Mouse (Mus musculus) cerebellum, postnatal 25 days (tissue): ENCODE measurements around the gene Mrpl43.
"Not testable (repeated sequence)": the region's sequence is repeated elsewhere in the genome, so short reads cannot be mapped to it uniquely, and the experiment has no call there.

Experiments
- DNase-seq, 2 experiments: peaks; one replicate each; pipeline ENCODE4 v3.0.0; 2021; ENCODE audit warnings: mixed read lengths in 2 of 2

The Mrpl43 gene

DNA sequence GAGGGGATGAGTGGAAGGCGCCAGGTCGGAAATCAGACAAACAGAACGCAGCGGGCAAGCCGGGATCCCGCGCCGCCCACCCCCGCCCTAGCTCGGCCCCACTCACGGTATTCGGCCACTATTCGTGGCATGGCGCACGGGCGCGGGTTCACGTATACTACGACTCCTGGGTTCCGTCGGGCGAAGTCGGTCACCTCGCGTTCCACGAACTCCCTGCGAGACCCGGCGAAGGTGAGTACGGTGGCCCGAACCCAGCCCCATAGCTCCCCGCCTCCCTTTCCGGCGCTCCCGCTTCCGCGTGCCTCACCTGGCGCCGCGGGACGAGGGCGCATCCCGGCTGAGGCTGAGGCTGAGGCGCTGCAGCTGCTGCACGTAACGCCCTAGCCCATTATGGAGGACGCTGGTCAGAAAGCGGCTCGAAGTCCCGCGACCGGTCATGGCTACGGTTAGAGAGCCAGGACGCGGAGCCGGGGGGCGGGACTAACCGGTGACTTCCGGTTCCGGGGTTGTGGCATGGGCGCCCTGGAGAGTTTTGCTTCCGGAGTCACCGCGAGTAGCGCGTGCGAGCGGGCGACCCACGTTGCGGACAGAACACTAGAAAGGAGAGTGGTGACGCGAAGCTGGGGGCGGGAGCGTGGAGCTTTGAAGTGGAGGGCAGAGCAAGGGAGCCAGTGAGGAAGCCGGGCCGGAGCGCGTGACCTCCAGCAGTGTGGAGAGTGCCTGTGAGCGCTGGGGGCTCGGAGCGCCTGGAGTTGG, at the start of gene Mrpl43:
Gene Mrpl43, minus strand, starts transcription at position 486 of the 756 bp plus-strand sequence.
- DNase-seq = peak; percentile 98 to 99

DNA sequence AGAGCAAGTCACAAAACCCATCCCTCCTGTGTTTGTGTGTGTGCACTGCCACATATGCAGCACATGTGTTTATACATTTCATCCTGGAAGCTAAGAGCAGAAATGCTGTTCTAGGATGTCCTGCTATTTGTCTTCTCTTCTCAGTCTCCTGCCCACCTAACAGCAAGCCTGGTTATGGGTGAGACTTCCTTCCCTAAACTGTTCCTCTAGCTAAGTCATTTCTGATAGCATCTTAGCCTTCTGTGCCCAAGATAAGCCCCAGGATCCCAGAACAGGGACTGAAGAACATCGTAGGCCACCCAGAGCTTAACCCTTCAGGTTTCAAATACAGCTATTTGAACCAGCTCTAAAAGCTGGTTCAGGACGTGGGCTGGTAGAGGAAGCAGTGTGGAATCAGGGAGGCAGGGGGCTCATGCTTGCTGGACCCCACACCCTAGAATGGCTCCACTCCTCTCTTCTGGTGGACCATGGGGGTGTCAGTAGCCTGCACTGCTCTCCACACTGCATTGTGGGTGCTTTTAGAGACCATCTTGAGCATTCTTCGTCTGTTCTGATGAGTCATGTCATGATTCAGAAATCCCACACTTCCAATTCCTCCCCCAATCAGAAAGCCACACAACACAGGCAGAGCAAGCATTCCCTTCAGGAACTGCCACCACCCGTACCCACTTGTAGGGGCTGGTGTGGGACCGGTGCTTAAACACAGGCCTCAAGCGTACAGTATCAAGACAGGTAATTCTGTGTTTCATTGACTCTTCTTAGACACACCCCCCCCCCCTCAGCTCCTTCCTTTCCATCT, 48.8 kb upstream of the Mrpl43 start:
- no peak for DNase-seq

DNA sequence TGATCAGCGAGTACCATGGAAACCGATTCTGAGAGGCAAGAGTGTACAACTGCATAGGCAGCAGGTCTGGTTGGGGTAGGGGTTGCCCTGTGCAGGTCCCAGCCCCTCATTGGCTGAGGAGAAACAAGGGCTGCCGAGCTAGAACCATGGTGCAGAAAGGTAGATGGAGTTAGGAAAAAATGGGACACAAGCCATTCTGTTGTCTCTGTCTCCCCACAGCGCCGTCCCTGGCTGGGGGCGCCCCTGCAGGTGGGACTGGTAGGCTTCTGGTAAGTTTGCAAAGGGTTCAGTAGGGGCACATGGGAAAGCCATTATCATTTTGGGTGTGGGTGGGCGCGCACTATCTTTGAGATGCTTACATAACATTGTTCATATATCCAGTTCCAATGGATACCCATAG, 47.2 kb upstream of the Mrpl43 start:
- DNase-seq = no peak

DNA sequence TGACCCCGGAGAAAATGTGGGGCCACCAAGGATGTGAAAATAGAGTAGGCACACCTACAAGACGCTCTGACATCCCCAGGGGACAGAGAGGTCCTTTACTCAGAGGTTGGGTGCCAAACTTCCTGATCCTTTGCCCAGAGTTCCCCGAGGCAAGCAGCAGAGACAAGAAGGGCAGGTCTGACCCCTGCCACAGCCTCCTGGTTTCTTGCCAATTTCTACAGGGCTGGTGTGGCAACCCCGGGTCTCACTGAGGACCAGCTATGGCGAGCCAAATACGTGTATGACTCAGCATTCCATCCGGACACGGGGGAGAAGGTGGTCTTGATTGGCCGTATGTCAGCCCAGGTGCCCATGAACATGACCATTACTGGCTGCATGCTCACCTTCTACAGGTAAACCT, 43.3 kb upstream of the Mrpl43 start:
- no peak for DNase-seq

DNA sequence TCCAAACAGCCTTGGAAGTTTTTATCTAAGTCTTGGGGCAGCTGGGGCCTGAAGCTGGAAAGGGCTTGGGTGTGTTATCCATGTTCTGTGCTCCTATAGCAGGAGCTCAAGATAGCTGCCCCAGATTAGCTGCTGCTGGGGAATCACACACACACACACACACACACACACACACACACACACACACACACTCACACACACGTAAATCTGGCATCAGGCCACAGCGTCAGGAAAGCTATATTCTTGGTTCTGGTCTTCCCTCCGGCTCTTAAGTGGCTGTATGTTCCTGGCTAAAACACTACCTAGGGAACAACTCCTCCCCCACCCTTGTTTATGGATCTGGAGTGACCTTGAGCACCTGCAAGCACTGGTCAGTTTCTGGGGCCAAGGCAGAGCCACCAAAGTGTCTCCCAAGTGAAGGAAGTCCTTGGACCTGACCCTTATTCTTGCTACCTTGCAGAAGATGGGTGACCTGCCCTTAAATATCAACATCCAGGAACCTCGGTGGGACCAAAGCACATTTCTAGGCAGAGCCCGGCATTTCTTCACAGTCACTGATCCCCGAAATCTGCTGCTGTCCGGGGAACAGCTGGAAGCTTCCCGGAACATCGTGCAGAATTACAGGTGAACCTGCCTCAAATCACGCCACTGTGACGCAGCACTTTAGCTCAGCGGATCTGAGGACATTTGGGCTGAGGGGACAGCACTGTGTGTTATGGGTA, 42.6 kb upstream of the Mrpl43 start:
- DNase-seq = peak in 1 of 2 experiments; percentile 24

DNA sequence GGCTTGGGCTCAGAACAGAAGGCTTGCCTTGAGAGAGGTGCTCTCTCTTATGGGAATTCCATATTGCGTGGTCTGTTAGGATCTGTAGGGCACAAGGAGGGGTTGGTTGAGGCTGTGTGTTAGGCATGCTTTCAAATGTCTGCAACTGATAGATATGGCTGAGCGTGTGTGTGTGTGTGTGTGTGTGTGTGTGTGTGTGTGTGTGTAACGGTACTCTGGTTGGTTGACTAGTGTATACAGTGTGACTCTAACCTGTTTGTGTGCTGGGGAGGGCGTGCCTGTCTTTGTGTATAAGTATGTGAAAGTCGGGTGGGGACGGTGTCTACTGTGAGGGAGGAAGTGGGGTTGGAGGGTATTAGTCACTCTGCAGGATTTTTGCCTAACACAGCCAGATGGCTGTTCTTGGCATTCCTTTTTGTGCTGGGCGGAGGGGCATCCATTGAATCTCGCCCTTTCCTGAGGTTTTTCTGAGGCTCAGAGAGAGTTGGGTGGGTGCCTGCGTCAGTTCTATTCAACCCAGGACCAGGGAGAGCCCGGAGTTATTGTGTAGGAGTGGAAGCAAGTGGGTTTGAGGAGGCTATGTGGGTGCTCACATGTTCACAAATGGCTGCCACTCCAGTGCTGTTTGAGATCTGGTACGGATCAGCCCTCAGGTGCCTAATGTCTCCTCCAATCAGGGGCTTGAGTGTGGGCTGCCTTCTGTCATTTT, 41.8 kb upstream of the Mrpl43 start:
- peak; percentile 66 to 70 for DNase-seq

DNA sequence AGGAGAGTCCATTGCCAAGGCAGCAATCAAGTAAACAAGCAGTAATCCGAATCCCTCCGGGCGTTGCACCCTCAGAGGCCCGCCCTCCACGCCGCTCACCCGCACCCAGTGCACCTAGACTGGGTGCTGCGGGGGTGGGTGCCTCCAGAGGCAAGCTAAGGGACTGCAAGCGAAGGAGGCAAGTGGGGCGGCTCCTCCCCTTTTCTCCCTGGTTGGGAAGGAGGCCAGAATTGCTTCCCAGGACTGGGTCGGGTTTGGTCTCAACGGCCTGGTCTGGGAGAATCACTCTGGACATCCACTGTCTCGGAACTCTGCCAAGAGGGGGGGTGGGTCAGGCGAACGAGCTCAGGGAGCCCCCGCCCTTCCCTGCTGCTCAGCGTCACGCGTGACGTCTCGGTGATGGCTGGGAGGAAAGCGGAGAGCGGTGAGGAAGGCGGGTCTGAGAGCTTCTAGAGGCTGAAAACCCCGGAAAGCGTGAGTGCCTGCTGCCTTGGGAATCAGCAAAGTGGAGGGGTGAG, 41.2 kb upstream of the Mrpl43 start, which contains the start of gene Sfxn3:
Gene Sfxn3, plus strand, starts transcription at position 87 of the 518 bp plus-strand sequence.
- DNase-seq = peak; percentile 97

DNA sequence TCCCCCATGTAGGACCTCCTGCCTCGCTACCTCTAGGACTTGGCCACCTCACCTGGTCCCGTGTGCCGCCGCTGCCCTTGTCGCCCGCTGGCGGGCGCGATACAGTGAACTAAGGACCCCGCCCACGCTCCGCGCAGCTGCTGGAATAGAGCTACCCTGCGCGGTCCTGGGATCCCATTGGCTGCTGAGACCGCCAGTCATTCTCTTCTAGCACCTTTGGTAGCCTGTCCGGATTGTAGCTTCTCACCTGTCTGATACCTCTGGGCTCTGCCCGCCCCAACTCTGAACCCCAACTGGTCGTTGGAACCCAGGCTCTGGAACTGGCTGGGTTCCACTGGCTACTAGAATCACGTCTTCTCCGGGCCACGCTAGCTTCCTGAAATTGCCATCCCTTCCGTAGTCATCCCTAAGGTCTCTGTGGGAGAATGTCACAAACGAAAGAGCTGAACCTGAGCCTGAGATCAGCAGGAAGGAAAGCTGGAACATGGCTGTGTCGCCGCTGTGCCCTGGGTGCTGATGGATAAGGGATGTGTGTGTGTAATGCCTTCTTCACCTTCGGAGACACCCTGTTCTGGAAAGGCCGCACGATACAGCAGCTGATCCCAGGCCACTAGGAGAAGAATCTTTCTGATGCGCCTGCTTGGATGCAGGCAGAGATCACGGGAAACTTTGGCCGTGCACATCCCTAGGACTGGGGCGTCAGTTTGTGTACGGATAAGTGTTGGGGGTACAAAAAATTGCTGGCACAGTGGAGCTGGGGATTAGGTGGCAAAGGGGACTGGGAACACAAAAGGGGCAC, 40.5 kb upstream of the Mrpl43 start:
- DNase-seq = peak; percentile 95 to 97

DNA sequence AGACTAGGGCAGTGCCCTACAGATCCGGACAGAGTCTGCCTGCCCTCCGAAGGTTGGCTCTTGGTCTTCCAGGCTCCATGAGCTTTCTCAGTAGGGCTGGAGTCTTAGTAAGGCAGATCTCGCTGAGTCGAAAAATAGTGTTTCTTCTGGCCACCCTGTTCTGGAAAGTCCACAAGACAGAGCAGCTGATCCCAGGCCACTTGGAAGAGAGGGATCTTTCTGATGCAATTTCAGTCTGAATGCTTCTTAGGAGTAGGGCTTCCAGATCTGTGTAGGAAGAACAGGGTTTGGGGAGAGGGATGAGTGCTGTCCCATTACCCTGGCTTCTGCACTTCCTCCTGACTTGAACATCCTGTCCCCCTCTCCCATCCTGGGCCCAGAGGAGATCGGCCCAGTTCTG, 39.4 kb upstream of the Mrpl43 start, which contains the start of gene Pdzd7:
Gene Pdzd7, minus strand, starts transcription at position 67 of the 400 bp plus-strand sequence.
- no peak for DNase-seq

DNA sequence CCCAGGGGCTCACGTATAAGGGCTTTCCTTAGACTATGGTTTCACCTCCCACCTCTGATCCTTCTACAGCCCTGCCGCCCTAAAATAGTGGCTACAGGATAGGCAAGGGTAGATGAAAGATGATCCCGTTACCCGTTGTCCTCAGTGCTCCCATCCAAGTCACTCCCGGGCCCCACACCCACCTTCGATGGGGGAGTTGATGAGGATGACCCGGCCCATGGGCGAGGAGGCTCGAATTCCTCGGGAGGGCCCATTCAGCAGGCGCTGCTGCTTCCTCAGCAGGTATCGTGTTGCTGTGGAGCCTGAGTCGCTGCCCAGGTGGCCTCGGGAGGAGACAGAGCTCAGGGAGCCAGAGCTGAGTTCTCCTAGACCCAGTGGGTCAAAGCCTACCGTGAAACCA, 39.0 kb upstream of the Mrpl43 start:
- no peak for DNase-seq

DNA sequence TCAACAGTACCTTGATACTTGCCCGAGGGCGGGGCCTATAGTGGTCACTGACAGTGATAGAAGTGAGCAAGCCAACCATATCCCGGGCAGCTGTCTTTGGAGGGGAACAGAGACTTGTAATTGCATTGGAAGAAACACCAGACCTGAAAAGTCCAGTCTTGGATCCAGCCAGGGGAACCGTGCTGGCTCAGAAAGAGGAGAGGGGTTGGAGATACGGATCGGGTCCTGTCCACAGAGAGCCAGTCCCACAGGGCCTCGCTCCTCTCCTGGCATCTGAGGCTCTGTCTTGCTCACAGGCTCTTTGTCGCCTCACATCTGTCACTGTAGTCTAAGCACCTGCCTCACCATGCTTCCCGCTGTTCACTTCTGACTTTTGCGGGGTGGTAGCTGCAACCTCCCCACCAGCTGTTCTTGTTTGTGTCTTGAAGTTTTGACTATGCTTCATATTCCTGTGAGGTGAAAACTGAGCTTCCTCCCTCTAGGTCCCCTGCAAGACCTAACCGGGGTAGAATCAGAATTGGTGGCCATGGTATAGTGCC, 38.2 kb upstream of the Mrpl43 start:
- no peak for DNase-seq

DNA sequence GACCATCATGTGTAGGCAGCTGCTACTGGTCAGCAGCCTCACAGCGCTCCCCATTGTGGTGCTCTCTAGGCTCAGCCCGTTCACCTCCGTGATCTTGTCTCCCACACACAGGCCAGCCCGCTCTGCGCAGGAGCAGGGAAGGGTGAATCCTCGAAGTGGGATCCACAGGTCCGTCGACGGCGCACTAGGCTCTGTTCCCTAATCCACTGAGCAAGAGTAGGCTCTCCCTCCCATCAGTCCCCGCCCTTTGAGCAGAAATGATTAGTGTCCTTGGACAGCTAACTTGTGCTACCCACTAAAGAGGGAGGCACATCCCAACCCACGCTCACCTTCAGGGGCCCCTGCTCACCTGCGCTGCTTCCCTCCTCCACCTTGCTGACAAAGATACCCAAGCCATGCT, 34.0 kb upstream of the Mrpl43 start:
- DNase-seq = no peak

DNA sequence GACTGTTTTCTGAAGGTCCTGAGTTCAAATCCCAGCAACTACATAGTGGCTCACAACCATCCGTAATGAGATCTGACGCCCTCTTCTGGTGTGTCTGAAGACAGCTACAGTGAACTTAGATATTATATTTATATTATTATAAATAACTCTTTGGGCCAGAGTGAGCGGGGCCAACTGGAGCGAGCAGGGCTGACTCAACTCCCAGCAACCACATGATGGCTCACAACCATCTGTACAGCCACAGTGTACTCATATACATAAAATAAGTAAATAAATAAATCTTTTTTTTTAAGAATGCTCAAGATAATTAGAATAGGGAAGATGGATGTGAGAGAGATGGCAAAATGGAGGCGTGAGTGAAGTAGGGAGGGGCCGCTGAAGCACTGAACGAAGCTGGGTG, 32.0 kb upstream of the Mrpl43 start:
- DNase-seq = not testable (repeated sequence)

DNA sequence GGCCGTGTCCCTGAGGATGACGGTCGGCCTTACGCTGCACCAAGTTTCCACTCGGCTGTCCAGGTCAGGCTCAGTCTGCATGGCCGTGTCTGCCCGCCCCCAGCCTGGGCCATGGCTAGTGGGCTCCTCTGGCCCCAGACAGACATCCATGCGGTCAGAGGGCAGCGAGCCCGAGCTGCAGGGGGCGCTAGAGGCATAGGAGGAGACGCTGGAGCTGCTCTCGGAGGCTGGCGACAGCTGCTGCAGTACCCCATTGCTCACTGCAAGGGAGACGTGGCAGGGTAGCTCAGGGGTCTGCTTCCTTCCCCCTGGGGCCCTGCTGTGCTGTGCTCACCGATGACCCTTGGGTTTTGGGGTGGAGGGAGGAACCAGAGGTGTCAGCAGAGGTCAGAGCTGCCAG, 30.6 kb upstream of the Mrpl43 start:
- peak in 1 of 2 experiments; percentile 70 for DNase-seq

DNA sequence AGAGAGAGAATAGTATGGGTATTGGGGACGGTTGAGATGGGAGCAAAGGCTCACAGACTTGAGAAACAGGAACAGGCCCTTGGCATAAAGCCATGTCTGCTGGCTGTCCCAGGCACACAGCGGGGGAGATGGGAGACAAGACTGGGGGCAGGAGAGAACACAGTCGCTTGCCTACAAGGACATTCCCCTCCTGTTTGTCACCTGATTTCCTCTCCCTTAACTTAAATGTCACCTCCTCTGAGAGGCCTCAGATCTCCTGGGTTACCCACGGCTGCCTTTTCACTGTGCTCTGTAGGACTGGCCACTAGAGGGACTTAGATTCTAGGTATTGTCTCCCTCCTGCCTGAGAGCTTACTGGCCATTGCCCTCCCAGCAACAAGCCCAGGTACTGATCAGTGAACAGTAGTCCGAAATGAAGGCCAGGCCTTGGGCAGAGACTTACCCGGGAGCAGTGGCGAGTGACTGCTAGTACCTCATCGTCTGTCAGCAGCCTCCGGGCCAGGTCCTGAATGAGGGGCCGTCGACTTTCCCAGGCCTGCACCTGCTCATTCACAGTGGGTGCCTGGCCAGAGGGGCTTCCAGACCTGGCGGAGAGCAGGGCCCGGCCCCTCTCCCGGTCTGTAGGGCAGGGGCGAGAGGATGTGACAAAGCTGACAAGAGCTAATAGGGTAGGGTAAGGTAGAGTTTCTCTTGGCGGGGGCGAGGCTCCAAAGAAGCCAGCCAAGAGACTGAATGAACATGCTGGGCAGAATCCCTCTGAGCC, 26.5 kb upstream of the Mrpl43 start:
- DNase-seq = peak in 1 of 2 experiments; percentile 64

DNA sequence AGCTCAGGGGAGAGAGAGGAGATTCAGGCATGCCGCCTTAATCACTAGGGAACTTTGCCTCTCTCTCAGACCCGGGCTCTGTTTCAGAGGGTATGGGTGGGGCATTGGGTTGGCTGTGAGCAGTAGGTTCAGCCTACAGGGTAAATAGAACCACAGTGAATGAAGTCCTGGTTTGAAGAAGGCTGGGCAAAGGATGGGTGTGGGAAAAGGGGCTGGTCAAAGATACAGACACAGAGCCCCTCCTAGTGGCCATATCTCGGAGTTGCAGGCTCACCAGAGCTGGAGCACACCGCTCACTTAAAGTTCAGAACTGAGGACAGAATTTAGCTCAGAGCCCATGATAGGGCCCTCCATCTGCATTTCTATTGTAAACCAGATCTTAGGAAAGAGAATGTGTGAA, 25.5 kb upstream of the Mrpl43 start:
- peak; percentile 87 to 90 for DNase-seq

DNA sequence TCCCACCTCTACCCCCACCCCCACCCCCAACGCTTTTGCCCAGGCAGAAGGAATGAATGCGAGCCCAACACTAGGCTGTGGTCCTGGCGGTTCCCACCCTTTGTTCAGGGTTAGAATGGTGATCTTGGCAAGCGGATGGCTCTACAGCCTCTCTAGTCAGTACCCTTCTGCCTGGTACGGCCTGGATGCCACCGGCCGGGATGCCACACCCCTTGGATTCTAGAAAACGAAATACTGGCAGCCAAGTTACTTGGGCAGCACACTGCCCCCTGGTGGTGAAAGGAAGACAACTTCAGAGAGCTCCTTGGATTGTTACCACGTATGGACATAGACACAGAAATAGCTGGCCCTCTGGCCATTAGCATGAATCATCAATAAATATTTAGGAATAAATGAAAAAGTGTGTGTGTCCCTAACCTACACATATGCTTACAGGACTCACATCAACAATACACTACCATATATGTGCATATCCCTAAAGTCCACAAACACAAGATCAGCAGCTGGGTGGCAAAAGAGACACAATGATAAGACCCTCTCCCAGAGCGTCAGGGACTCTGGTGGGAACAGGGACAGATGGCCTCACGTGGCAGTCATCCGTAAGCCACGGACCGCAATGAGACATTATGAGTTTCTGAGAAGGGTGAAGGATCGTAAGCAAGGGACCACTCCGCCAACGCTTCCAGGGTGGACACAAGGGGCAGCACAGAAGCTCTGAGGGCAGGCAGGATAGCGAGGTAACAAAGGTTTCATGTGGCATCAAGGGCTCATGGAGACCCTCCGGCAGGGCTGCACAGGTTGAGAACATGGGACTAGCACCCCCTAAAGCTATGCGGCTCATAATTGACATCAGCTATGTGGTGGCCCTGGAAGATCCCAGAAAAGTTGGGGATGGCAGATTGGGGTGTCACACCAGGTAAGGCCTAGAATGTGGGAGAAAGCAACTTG, 24.8 kb upstream of the Mrpl43 start:
- peak; percentile 82 to 91 for DNase-seq

DNA sequence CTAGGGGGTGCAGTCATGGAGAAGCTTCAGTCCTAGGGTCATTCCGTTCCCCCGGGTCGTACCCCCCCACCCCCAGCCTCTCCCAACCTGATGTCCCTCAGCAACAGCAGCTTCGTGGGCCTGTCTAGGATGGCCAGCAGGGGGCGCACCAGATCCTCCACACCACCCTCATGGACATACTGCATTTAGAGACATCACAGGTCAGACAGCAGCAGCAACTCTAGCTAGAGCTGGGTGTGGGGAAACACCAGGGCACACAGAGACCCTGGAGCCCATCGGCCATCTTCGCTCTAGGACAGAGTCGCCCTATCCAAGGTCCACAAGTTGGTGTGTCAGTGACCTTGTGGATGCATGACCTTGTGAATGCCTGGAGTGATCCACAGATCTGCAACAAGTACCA, 23.9 kb upstream of the Mrpl43 start:
- DNase-seq = peak; percentile 80 to 87

DNA sequence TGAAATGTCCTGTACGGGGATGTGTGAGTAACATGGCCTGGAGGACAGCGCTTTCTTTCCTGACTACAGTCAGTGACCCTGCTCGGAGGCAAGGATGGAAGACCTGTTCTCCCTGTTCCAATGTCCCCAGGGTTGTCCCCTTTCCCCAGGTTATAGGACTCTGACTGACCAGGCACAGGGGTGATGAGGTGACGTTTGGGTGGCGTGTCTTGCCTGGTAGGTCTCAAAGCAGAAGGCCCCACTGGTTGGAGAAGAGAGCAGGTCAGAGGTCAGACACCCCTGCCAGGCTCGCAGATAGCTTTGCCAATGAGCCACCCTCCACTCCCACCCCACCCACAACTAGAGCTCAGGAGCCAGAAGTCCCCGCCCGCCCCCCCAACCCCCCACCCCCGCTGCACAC, 23.3 kb upstream of the Mrpl43 start:
- DNase-seq = no peak
